Mouse (Mus musculus) left cerebral cortex, postnatal 25 days (tissue): ENCODE results near the gene Olfr8. TPM values are rescaled to one million over a fixed set of nuclear protein-coding genes. Genes with fewer than 3 reads are reported as not detected.
"Not testable (repeated sequence)": the region's sequence is repeated elsewhere in the genome, so short reads cannot be mapped to it uniquely, and the experiment has no call there.

Experiments
- DNase-seq, 2 experiments: peaks; one replicate each; pipeline ENCODE4 v3.0.0; 2022; ENCODE audit warnings: low spot score in 2 of 2, mixed read lengths in 1 of 2
- intact Hi-C: fragments of 180-260 bp; cut with DNase I; formaldehyde crosslinking; loops from one replicate; pipeline ENCODE4 v1.15.1; 2025
- total RNA-seq, 2 experiments: library from RNA; stranded (reverse); gene quantifications; 2 replicates each; pipeline ENCODE4 v1.2.3; 2021

Gene Olfr8
- total RNA-seq = not detected

DNA sequence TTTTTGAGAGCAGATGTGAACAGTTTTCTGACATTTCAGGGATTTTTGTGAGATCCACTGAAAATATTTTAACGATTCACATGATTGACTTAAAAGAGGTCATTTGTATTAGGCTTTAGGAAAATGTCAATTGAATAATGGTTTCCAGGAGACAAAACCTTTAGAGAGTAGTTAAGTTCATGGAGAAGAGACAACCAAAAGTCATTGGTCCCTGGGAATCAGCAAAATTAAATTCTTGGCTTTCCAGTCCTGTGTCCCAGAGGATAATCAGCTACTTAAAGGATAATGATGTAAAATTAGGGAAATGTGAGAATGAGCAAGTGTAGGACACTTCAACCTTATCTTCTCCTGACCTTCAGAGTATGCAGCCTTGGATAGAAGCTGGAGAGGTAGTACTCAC, at the start of gene Olfr8:
Gene Olfr8 (plus strand): TSS at position 301 of the 400 bp plus-strand sequence.
- DNase-seq, intact Hi-C loops: not testable (repeated sequence)

DNA sequence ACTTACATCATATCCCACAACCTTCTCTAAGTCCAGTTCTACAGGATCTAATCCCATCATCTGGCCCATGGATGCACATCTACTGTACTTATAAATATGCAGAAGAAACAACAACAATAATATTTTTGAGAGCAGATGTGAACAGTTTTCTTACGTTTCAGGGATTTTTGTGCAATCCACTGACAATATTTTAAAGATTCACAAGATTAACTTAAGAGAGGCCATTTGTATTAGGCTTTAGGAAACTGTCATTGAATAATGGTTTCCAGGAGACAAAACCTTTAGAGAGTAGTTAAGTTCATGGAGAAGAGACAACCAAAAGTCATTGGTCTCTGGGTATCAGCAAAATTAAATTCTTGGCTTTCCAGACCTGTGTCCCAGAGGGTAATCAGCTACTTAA, 37.6 kb upstream of the Olfr8 start, which contains the start of gene Olfr1354:
Gene Olfr1354 (plus strand): TSS at position 301 of the 400 bp plus-strand sequence.
- DNase-seq, intact Hi-C loops: not testable (repeated sequence)

DNA sequence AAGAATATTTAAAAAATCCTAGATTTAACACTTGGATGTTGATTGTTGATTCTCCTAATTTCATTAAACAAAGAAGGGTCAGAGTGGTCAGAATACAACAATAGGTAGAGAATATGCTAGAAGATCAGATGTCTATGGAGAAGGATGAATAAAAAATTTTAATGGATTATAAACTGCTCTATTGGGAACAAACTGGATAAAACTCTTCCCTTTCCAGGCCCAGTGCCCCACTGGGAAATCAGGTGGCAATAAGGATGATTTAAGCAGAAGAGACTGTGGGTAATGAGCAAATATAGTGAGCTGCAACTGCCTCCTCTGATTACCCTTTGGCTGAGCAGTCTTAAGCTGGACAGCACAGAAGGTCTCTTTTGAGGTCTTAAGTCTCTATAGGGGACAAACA, 12.6 kb downstream of the Olfr8 start, which contains the start of gene Olfr1353:
Gene Olfr1353 (plus strand): TSS at position 301 of the 400 bp plus-strand sequence.
- DNase-seq, intact Hi-C loops: not testable (repeated sequence)

DNA sequence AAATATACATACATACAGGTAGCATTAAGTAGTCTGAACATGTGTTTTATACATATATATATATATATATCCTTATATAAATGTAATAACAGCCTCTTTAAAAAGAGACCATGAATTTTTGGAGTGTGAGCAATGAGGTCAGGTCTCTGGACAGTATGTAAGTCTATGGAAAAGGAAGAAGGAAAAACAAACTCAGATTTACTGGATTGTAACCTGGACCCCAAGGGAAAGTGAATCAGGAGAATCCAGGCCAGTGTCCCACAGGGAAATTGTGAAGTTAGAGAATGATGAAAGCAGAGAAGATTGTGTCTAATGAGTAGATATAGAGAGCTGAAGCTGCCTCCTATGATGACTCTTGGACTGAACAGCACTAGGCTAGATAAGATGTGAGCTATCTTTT, 30.3 kb downstream of the Olfr8 start, which contains the start of gene Olfr1352:
Gene Olfr1352 (plus strand): TSS at position 301 of the 400 bp plus-strand sequence.
- intact Hi-C loops = no loop called here

More for the DNA sequence above, 30.3 kb downstream of the Olfr8 start, which contains the start of gene Olfr1352:
- DNase-seq = no peak

Other genes with a start within 250 kb of the Olfr8 start
- not detected for gene Casp14, start 232.3 kb upstream of the Olfr8 start, total RNA-seq
- under 1 TPM; 0.41 to 0.57 TPM for gene Ccdc105, start 197.6 kb upstream of the Olfr8 start, total RNA-seq
- gene Slc1a6, start 170.1 kb upstream of the Olfr8 start, total RNA-seq = 10 to 100 TPM; 10.8 to 12.5 TPM
- gene Olfr1356, start 98.5 kb upstream of the Olfr8 start, total RNA-seq = not detected
- not detected for gene Olfr1355, start 75.1 kb upstream of the Olfr8 start, total RNA-seq
- gene Olfr1354, start 37.5 kb upstream of the Olfr8 start, total RNA-seq = not detected
- not detected for gene Olfr1353, start 12.7 kb downstream of the Olfr8 start, total RNA-seq
- not detected for gene Olfr1352, start 30.4 kb downstream of the Olfr8 start, total RNA-seq
- not detected for gene Olfr1351, start 61.8 kb downstream of the Olfr8 start, total RNA-seq
- not detected for gene Olfr57, start 78.1 kb downstream of the Olfr8 start, total RNA-seq
- gene 2610008E11Rik, start 147.0 kb downstream of the Olfr8 start, total RNA-seq = 10 to 100 TPM; 21.1 to 23.7 TPM
- not detected for gene Vmn2r80, start 198.1 kb downstream of the Olfr8 start, total RNA-seq